Mouse (Mus musculus): ENCODE results near the gene Zranb1.

DNA sequence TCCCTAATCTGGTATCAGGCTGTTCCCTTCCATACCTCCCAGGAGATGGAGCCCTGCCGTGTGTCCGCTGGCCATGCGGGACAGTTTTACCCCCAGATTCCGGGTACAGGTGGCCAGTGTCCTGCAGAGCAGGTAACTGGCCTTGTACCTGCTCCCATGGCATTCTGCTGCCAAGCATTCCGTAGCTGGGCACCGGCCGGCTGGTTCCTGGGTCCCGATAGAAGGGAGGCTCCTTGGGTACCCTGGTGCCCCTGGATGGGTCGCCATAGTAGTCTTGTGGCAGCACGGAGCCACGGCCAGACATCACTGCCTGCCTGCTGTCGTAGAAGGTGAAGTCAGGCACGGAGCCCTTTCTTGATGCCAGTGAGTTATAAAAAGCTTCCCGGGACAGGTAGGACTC is 83.7 kb downstream of the Zranb1 start:
- TF ChIP-seq ZC3H11A (IDR thresholded peaks at IDR 0.05; ENCODE audit: borderline replicate concordance, low read depth, low read length) (no peak), HCFC1 (IDR thresholded peaks at IDR 0.05; ENCODE audit: borderline replicate concordance, insufficient read depth, low read length) (no peak), ZNF384 (IDR thresholded peaks at IDR 0.05; ENCODE audit: low read depth, low read length) (no peak), CHD2 (IDR thresholded peaks at IDR 0.05; ENCODE audit: low read depth, low read length) (no peak), MAFK (IDR thresholded peaks at IDR 0.05; ENCODE audit: insufficient read depth, low read depth, low read length) (no peak)

Data from ES-E14 (cell line).